Comparison of ENCODE assay signal across 10 mouse cellular contexts in the genomic region with DNA sequence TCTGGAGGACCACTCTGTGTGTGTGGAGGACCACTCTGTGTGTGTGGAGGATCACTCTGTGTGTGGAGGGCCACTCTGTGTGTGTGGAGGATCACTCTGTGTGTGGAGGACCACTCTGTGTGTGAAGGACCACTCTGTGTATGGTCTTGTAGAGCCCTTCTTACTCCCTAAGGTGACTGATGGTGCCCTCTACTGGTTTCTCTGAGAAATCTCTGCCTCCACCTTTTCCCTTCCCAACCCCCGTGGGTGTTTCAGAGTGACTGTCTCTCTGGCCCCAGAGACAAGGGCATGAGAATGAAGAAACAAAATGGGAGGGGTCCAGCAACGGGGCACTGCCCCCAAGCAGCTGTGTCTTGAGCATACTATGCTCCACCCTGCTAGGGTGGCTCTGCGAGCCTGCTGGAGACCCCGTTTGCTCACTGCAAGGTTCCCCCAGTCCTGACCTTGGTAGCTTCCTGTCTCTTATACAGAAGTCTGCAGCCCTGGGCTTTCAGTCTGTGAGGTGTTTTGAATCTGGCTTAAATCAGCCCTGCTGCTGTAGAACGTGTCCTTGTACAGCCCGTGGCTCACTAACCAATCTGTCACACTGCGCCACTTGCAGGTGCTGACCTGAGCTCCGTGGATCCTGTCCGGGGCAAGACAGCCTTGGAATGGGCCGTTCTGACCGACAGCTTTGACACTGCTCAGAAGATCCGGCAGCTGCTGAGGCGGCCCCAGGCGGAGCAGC. TPM values are rescaled to one million over a fixed set of nuclear protein-coding genes. Genes with fewer than 3 reads are reported as not detected.
DNase-seq lines count a peak whose midpoint lies in the region; ATAC-seq and TF ChIP-seq lines count a peak whose summit lies in the region.
"Had no signal": no experiment of that assay in that cellular context is flagged by ENCODE, and none has a peak within 500 bp of the region (broad histone marks: within the 10 kb centered on the region; RNA-seq: fewer than 3 reads in every experiment).

No protein-coding gene starts in this region.

- no peak overlapping the region for H3K27ac ChIP-seq in kidney, adult 2 months (ENCODE audit: insufficient read depth, low read depth, low read length)
- H3K27ac ChIP-seq in kidney, embryonic 14.5 days (ENCODE audit: low read depth, low read length), result no peak overlapping the region
- H3K27ac ChIP-seq: heart, embryonic 15.5 days; limb, embryonic 12.5 days had no signal

- H3K36me3 ChIP-seq in kidney, adult 2 months (ENCODE audit: control insufficient read depth, insufficient read depth, low read length), result no peaks in the 10 kb centered on the region
- H3K36me3 ChIP-seq in kidney, embryonic 14.5 days (ENCODE audit: control insufficient read depth, insufficient read depth, low read length), result no peaks in the 10 kb centered on the region
- H3K36me3 ChIP-seq: heart, embryonic 15.5 days; limb, embryonic 12.5 days had no signal

- DNase-seq in kidney, adult 2 months, result peak; percentile 48
- DNase-seq in ES-CJ7 (ENCODE audit: low read depth, low spot score) (peak; percentile 76), adipocyte (ENCODE audit: low spot score) (peak; percentile 68)
- peak; percentile 61 for DNase-seq in lung, postnatal 36 days
- DNase-seq in cerebellum, adult 18-20 months, result no peak
- DNase-seq: cerebellum, adult 11-12 months had no signal

- TF ChIP-seq POLR2A in kidney, adult 2 months (IDR thresholded peaks at IDR 0.05; ENCODE audit: low read depth, low read length), result no peak

- H3K9me3 ChIP-seq in kidney, embryonic 14.5 days (ENCODE audit: control insufficient read depth, low read length), result peaks cover 5% of the 10 kb centered on the region; the same call in 1 of the 2 replicates
- H3K9me3 ChIP-seq: heart, embryonic 15.5 days had no signal

- H3K4me2 ChIP-seq in kidney, embryonic 14.5 days (replicated peaks; ENCODE audit: low read depth, low read length), result no peak overlapping the region
- H3K4me2 ChIP-seq: heart, embryonic 15.5 days; limb, embryonic 12.5 days had no signal

- no peaks in the 10 kb centered on the region for H3K27me3 ChIP-seq in kidney, adult 2 months (replicated peaks; ENCODE audit: control insufficient read depth, insufficient read depth, low read length)
- no peaks in the 10 kb centered on the region for H3K27me3 ChIP-seq in kidney, embryonic 14.5 days (ENCODE audit: control insufficient read depth, insufficient read depth, low read length)
- H3K27me3 ChIP-seq: limb, embryonic 12.5 days had no signal

- H3K9ac ChIP-seq in kidney, embryonic 14.5 days (ENCODE audit: low read depth, low read length), result no peak overlapping the region
- H3K9ac ChIP-seq: heart, embryonic 15.5 days; limb, embryonic 12.5 days had no signal

- no peaks in the 10 kb centered on the region for H3K4me1 ChIP-seq in kidney, adult 2 months (ENCODE audit: control insufficient read depth, insufficient read depth, low read length)
- no peaks in the 10 kb centered on the region for H3K4me1 ChIP-seq in kidney, embryonic 14.5 days (ENCODE audit: control insufficient read depth, insufficient read depth, low read length)

- TF ChIP-seq CTCF in kidney, adult 2 months (conservative IDR thresholded peaks at IDR 0.05; ENCODE audit: insufficient read depth, insufficient read length, low read depth, low read length), result peak; percentile 62

- H3K4me3 ChIP-seq in kidney, adult 2 months (ENCODE audit: insufficient read depth, low read depth, low read length), result no peak overlapping the region
- H3K4me3 ChIP-seq in kidney, embryonic 14.5 days (ENCODE audit: low read length), result no peak overlapping the region
- H3K4me3 ChIP-seq: heart, embryonic 15.5 days; limb, embryonic 12.5 days had no signal

- WGBS in kidney, adult 2 months, result 65% methylated on average over 14 of the region's 14 CpGs
- WGBS in kidney, embryonic 14.5 days, result 60% methylated on average over 14 of the region's 14 CpGs

- no peak for ATAC-seq in kidney, embryonic 14.5 days (ENCODE audit: low FRiP score, low TSS enrichment)
- no peak for ATAC-seq in cerebellum, adult (ENCODE audit: insufficient number of reproducible peaks, low FRiP score, low TSS enrichment)

RNA-seq across cellular contexts. Expression of a gene that starts 3.0 kb away (rescaled TPM):
- not detected in 2 replicates for polyA plus RNA-seq in kidney, adult 2 months (2012; rRNA removed)
- not detected in 2 replicates for polyA plus RNA-seq in kidney, embryonic 14.5 days (2014; fragmentation: Nextera tagmentation; extraction: Ambion mirVana)
- polyA plus RNA-seq: heart, embryonic 15.5 days; limb, embryonic 12.5 days had no signal

RNA-seq across cellular contexts. Expression of a gene that starts 9.8 kb away (rescaled TPM):
- 33.4 and 34.1 TPM in 2 replicates for polyA plus RNA-seq in kidney, adult 2 months (2012; rRNA removed)
- polyA plus RNA-seq in kidney, embryonic 14.5 days (2014; fragmentation: Nextera tagmentation; extraction: Ambion mirVana), result 6.3 and 8.8 TPM in 2 replicates

RNA-seq across cellular contexts. Expression of a gene that starts 40.2 kb away (rescaled TPM):
- polyA plus RNA-seq in kidney, adult 2 months (2012; rRNA removed), result 8.6 and 9.6 TPM in 2 replicates
- polyA plus RNA-seq in kidney, embryonic 14.5 days (2014; fragmentation: Nextera tagmentation; extraction: Ambion mirVana), result 0.58 and 0.73 TPM in 2 replicates

RNA-seq across cellular contexts. Expression of a gene that starts 55.3 kb away (rescaled TPM):
- polyA plus RNA-seq in kidney, adult 2 months (2012; rRNA removed), result 37.0 and 37.2 TPM in 2 replicates
- 6.0 and 7.2 TPM in 2 replicates for polyA plus RNA-seq in kidney, embryonic 14.5 days (2014; fragmentation: Nextera tagmentation; extraction: Ambion mirVana)

Comparison
In these comparisons a context has a peak if more than half of its experiments do, and no peak if none do; other contexts are left out.
1. DNase-seq: peak in kidney, adult 2 months (single experiment), ES-CJ7 (single experiment), adipocyte (single experiment) and lung, postnatal 36 days (single experiment); none in cerebellum, adult 18-20 months (0 of 2).